Mouse (Mus musculus) stomach, postnatal 0 days (tissue): Measurements from ENCODE around the gene Inpp5k. TPM values are rescaled to one million over a fixed set of nuclear protein-coding genes. Genes with fewer than 3 reads are reported as not detected.

Experiments used
- ATAC-seq: fragments of 200-750 bp; cut with Nextera tagmentation; 2 replicates; pipeline ENCODE4 v1.8.0; 2017; ENCODE audit not compliant: low FRiP score, low TSS enrichment
- DNase-seq: peaks from one replicate; pipeline ENCODE4 v3.0.0-alpha.2; 2016; ENCODE audit warnings: low spot score
- H3K27ac ChIP-seq: fragments of 300-500 bp; sonication (generic); replicated peaks from 2 replicates; pipeline ENCODE4 v1.5.1; 2014; ENCODE audit warnings: mild to moderate bottlenecking, control low read depth
- H3K27me3 ChIP-seq: fragments of 300-500 bp; sonication (generic); 2 replicates; pipeline ENCODE4 v1.6.1; 2014; ENCODE audit warnings: low read length; ENCODE audit not compliant: control insufficient read depth, insufficient read depth
- H3K36me3 ChIP-seq: fragments of 300-500 bp; sonication (generic); 2 replicates; pipeline ENCODE4 v1.6.1; 2014; ENCODE audit warnings: low read length, mixed read lengths; ENCODE audit not compliant: control insufficient read depth, insufficient read depth
- H3K4me1 ChIP-seq: fragments of 300-500 bp; sonication (generic); replicated peaks from 2 replicates; pipeline ENCODE4 v1.6.1; 2014; ENCODE audit warnings: antibody characterized with exemption; ENCODE audit not compliant: control insufficient read depth, insufficient read depth
- H3K4me2 ChIP-seq: fragments of 300-500 bp; sonication (generic); replicated peaks from 2 replicates; pipeline ENCODE4 v1.6.1; 2014; ENCODE audit warnings: low read depth, mild to moderate bottlenecking, control low read depth, moderate library complexity
- H3K4me3 ChIP-seq: fragments of 300-500 bp; sonication (generic); 2 replicates; pipeline ENCODE4 v1.5.1; 2014; ENCODE audit warnings: low read depth, low read length, control low read depth
- H3K9ac ChIP-seq: fragments of 300-500 bp; sonication (generic); 2 replicates; pipeline ENCODE4 v1.6.1; 2014; ENCODE audit warnings: mild to moderate bottlenecking, low read length, control low read depth, mixed read lengths
- H3K9me3 ChIP-seq: fragments of 300-500 bp; sonication (generic); 2 replicates; pipeline ENCODE4 v1.6.1; 2016; ENCODE audit warnings: low read length; ENCODE audit not compliant: control insufficient read depth
- CTCF ChIP-seq: IDR thresholded peaks from 2 replicates; pipeline ENCODE4 v1.5.1; 2016; ENCODE audit warnings: antibody characterized with exemption, low read depth, mild to moderate bottlenecking, moderate library complexity
- EP300 ChIP-seq: optimal IDR thresholded peaks from 2 replicates; pipeline ENCODE3; 2016; ENCODE audit warnings: antibody characterized with exemption
- WGBS: fragments of 180-500 bp; shearing (Covaris S2); extraction: QIAGEN DNeasy Blood & Tissue Kit; methylation state at CpG from one replicate; pipeline ENCODE4 v1.1.7; 2014; 5-methylcytosine and 5-hydroxymethylcytosine counted together
- polyA plus RNA-seq: library from polyadenylated mRNA; unstranded; fragments of >200 nt; fragmentation: Nextera tagmentation; extraction: Ambion mirVana; gene quantifications from 2 replicates; pipeline ENCODE4 v1.2.1, GENCODE M21; 2015

Inpp5k gene
- polyA plus RNA-seq, 1 experiment from 2014 or later: 19.0 TPM

DNA sequence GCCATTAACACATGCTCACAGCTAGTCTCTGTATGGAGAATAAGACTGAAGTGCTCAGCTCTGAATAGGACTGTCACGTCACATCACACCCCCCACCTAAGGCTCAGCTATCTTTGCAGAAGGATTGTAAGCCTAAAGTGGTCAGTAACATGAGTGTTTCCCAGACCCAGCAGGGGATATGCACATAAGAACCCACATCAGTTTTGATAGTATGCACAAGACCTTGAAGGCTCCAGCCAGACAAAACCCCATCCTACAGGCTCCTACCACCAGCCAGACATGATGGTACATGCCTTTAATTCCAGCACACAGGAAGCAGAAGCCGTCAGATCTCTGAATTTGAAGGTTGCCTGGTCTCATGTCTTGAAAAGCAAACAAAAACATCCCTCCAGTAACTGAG, 20.8 kb upstream of the Inpp5k start:
- Histone ChIP-seq H3K4me1 (no peaks in the 10 kb centered on the region), H3K27ac (no peak overlapping the region), H3K36me3 (peaks cover 28% of the 10 kb centered on the region), H3K9ac (no peak overlapping the region), H3K4me3 (no peak overlapping the region), H3K27me3 (no peaks in the 10 kb centered on the region), H3K9me3 (no peaks in the 10 kb centered on the region), H3K4me2 (no peak overlapping the region)
- TF ChIP-seq EP300: no peak
- TF ChIP-seq CTCF: no peak
- no peak for DNase-seq
- no peak for ATAC-seq
- 76% methylated on average over 2 of the region's 2 CpGs for WGBS

GRCm38 (mm10) chr11:75614769-75615168, 16.0 kb upstream of the Inpp5k start:
- TF ChIP-seq EP300: no peak
- TF ChIP-seq CTCF: no peak
- no peak overlapping the region for H3K4me2 ChIP-seq
- no peaks in the 10 kb centered on the region for H3K27me3 ChIP-seq
- DNase-seq (no peak), ATAC-seq (no peak)
- H3K9me3 ChIP-seq: no peaks in the 10 kb centered on the region
- no peak overlapping the region for H3K27ac ChIP-seq
- no peak overlapping the region for H3K9ac ChIP-seq
- H3K4me3 ChIP-seq: no peak overlapping the region
- peaks cover 22% of the 10 kb centered on the region for H3K36me3 ChIP-seq
- H3K4me1 ChIP-seq: no peaks in the 10 kb centered on the region
- WGBS: 97% methylated on average over 1 of the region's 1 CpGs

DNA sequence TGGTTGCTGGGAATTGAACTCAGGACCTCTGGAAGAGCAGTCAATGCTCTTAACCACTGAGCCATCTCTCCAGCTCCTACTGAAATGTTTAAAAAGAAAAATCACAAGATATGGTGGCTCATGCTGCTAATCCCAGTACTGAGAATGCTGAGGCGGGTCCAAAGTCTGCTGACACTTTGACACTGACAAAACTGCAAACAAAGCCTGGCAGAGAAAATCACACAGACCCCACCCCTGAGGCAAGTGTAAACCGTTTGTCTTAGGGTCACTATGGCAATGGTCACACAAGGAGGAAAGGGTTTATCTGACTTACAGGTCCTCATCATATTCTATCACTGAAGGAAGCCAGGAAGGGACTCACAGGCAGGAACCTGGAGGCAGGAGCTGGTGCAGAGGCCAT, 15.2 kb upstream of the Inpp5k start:
- WGBS: 73% methylated on average over 2 of the region's 2 CpGs
- ATAC-seq (no peak), DNase-seq (no peak)
- Histone ChIP-seq H3K27ac (no peak overlapping the region), H3K4me1 (no peaks in the 10 kb centered on the region), H3K36me3 (peaks cover 15% of the 10 kb centered on the region), H3K9me3 (no peaks in the 10 kb centered on the region), H3K4me2 (no peak overlapping the region), H3K27me3 (no peaks in the 10 kb centered on the region), H3K4me3 (no peak overlapping the region), H3K9ac (no peak overlapping the region)
- no peak for TF ChIP-seq EP300
- TF ChIP-seq CTCF: no peak

GRCm38 (mm10) chr11:75619133-75619532, 11.7 kb upstream of the Inpp5k start:
- no peaks in the 10 kb centered on the region for H3K9me3 ChIP-seq
- whole genome bisulfite sequencing: 79% methylated on average over 5 of the region's 5 CpGs
- H3K27me3 ChIP-seq: no peaks in the 10 kb centered on the region
- no peak overlapping the region for H3K4me2 ChIP-seq
- no peak overlapping the region for H3K4me3 ChIP-seq
- H3K4me1 ChIP-seq: no peaks in the 10 kb centered on the region
- ATAC-seq: no peak
- H3K36me3 ChIP-seq: peaks cover 21% of the 10 kb centered on the region
- no peak overlapping the region for H3K27ac ChIP-seq
- no peak overlapping the region for H3K9ac ChIP-seq
- no peak for TF ChIP-seq EP300
- peak; percentile 67 for TF ChIP-seq CTCF
- DNase-seq: no peak

- no peak overlapping the region for H3K4me2 ChIP-seq
- peak overlapping the region; percentile 77 for H3K27ac ChIP-seq
- 0 out of 2 replicates have a peak, but pooled peaks cover 2% of the 10 kb centered on the region for H3K4me1 ChIP-seq
- H3K9ac ChIP-seq: no peak overlapping the region
- peaks cover 20% of the 10 kb centered on the region for H3K36me3 ChIP-seq
- DNase-seq (no peak), ATAC-seq (peak; percentile 56; the same call in 1 of the 2 replicates)
- TF ChIP-seq CTCF (no peak), EP300 (no peak)
- H3K4me3 ChIP-seq: no peak overlapping the region
- H3K27me3 ChIP-seq: no peaks in the 10 kb centered on the region
- no peaks in the 10 kb centered on the region for H3K9me3 ChIP-seq
- WGBS: 63% methylated on average over 12 of the region's 12 CpGs
Observed at GRCm38 (mm10) chr11:75620136-75620780, 10.5 kb upstream of the Inpp5k start.

GRCm38 (mm10) chr11:75621426-75621825, 9.4 kb upstream of the Inpp5k start:
- peak overlapping the region; percentile 77 for H3K27ac ChIP-seq
- no peaks in the 10 kb centered on the region for H3K27me3 ChIP-seq
- H3K9ac ChIP-seq: no peak overlapping the region
- H3K36me3 ChIP-seq: peaks cover 26% of the 10 kb centered on the region
- H3K4me1 ChIP-seq: 0 out of 2 replicates have a peak, but pooled peaks cover 2% of the 10 kb centered on the region
- no peak overlapping the region for H3K4me3 ChIP-seq
- DNase-seq: no peak
- no peaks in the 10 kb centered on the region for H3K9me3 ChIP-seq
- ATAC-seq: no peak; the same call in 1 of the 2 replicates
- TF ChIP-seq CTCF (no peak), EP300 (no peak)
- 60% methylated on average over 2 of the region's 2 CpGs for WGBS
- H3K4me2 ChIP-seq: no peak overlapping the region
